Mouse (Mus musculus) spleen, adult 10 weeks (tissue): ENCODE data around the gene Olfr107. TPM values are rescaled to one million over a fixed set of nuclear protein-coding genes. Genes with fewer than 3 reads are reported as not detected.

Source experiments
- polyA plus RNA-seq: library from polyadenylated mRNA; stranded (reverse); fragments of 350-450 nt; fragmentation: Illumina TruSeq; extraction: RNeasy Lipid Tissue Mini Kit (QIAGEN cat#74804); gene quantifications from one replicate; pipeline ENCODE4 v1.2.3, GENCODE M21; 2015; ENCODE audit warnings: low replicate concordance; ENCODE audit not compliant: insufficient read depth

Olfr107 gene
- not detected for polyA plus RNA-seq

DNA sequence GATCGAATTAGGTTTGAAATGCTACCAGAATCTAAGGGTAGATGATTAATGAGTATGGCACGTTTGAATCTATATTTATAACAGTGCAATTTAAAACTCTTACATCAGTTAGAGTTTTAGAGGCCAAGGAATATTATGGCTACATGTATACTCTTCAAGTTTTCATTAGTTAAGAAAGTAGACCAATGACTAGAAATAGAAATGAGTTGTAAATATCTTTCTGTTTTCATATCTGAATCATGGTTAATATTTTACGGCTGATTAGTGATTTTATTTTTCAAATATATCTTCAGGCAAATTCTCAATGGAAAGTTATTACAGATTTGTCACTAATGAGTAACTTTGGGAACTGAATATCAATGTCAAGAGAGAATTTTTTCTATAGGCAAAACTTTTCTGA lies at the start of gene Olfr107:
Gene Olfr107, plus strand, starts transcription at position 301 of the 400 bp plus-strand sequence.

DNA sequence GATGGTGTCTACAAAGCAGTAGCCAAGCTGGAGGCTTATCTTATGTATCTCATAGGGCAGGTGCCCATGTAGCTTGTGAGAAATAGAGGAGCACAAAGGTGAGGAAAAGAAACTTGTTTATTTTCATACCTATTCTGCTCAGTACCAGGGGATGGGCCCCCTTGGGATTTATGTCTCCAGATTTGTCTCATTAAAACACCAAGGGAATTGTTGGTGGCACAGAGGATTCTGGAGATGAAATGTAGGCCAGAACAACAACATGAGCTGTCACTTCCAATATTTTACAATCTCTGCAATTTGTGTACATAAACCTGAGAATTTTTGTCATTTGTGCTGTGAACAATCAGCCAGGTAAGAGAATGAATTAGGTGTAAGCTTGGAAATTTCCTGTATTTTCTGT lies 39.7 kb upstream of the Olfr107 start, which contains the start of gene Olfr104-ps:
Gene Olfr104-ps, plus strand, starts transcription at position 301 of the 400 bp plus-strand sequence.

DNA sequence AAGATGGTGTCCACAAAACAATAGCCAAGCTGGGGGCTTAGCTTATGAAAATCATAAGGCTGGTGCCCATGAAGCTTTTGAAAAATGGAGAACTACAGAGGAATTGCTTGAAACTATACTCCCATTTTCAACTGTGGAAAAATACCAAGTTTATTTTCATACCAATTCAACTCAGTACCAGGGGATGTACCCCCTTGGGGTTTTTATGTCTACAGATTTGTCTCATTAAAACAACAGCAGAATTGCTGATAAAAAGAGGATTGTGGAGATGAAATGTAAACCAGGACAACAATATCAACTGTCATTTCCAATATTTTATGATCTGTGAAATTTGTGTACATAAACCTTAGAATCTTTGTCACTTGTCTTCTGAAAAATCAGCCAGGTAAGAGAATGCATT lies 20.3 kb upstream of the Olfr107 start, which contains the start of gene Olfr105-ps:
Gene Olfr105-ps, plus strand, starts transcription at position 301 of the 400 bp plus-strand sequence.

DNA sequence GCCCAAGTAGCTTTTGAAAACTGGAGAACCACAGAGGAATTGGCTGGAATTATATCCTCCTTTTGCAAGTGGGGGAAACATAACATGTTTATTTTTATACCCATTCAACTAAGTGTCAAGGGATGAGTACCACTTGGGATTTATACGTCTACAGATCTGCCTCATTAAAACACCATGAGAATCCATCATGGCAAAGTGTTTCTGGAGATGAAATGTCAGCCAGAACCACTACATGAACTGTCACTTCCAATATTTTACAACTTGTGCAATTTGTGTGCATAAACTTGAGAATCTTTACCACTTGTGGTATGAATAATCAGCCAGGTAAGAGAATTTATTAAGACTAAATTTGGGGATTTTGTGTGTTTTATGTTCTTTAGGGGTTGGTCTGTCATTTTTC lies 8.9 kb upstream of the Olfr107 start, which contains the start of gene Olfr106-ps:
Gene Olfr106-ps, plus strand, starts transcription at position 301 of the 400 bp plus-strand sequence.

DNA sequence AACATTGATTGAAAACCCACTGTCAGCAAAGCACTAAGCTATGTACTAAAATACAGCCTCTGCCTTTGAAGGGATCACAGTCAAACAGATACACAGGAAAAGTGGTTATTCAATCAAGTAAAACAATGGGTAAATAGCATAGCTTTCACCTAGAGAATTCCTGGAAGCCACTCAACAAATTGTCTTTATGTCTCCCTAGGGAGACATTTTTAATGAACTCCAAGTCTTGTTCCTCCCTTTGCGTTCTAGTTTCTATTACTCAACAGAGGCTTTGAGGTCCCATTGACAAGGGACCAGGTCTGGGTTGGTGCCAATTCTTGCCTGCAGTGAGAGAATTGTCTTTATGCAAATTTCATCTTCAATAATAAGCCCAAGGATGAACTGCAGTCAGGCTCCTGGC lies 46.2 kb downstream of the Olfr107 start, which contains the start of gene Olfr108:
Gene Olfr108, plus strand, starts transcription at position 301 of the 400 bp plus-strand sequence.

Other genes with a start within 250 kb of the Olfr107 start
- not detected for gene Olfr93, start 237.7 kb upstream of the Olfr107 start, polyA plus RNA-seq
- 32.4 TPM for gene Ubd, start 205.3 kb upstream of the Olfr107 start, polyA plus RNA-seq
- not detected for gene Olfr94, start 198.2 kb upstream of the Olfr107 start, polyA plus RNA-seq
- not detected for gene Olfr95, start 186.1 kb upstream of the Olfr107 start, polyA plus RNA-seq
- gene Olfr96, start 179.1 kb upstream of the Olfr107 start, polyA plus RNA-seq = not detected
- not detected for gene Olfr97, start 161.9 kb upstream of the Olfr107 start, polyA plus RNA-seq
- not detected for gene Olfr98, start 135.5 kb upstream of the Olfr107 start, polyA plus RNA-seq
- gene H2-M3, start 129.0 kb upstream of the Olfr107 start, polyA plus RNA-seq = 58.2 TPM
- gene Olfr99, start 115.8 kb upstream of the Olfr107 start, polyA plus RNA-seq = not detected
- not detected for gene Olfr101, start 94.9 kb upstream of the Olfr107 start, polyA plus RNA-seq
- not detected for gene Olfr102, start 82.2 kb upstream of the Olfr107 start, polyA plus RNA-seq
- gene Olfr103, start 59.5 kb upstream of the Olfr107 start, polyA plus RNA-seq = not detected
- not detected for gene Olfr104-ps, start 39.6 kb upstream of the Olfr107 start, polyA plus RNA-seq
- gene Olfr105-ps, start 20.2 kb upstream of the Olfr107 start, polyA plus RNA-seq = not detected
- gene Olfr106-ps, start 8.8 kb upstream of the Olfr107 start, polyA plus RNA-seq = not detected
- not detected for gene Olfr108, start 46.3 kb downstream of the Olfr107 start, polyA plus RNA-seq
- not detected for gene Olfr109, start 59.7 kb downstream of the Olfr107 start, polyA plus RNA-seq
- gene H2-M2, start 84.3 kb downstream of the Olfr107 start, polyA plus RNA-seq = 16.8 TPM
- gene Olfr110, start 93.2 kb downstream of the Olfr107 start, polyA plus RNA-seq = 0.26 TPM
- gene Olfr111, start 108.8 kb downstream of the Olfr107 start, polyA plus RNA-seq = 0.72 TPM
- gene Olfr112, start 170.2 kb downstream of the Olfr107 start, polyA plus RNA-seq = not detected
- not detected for gene Olfr113, start 178.4 kb downstream of the Olfr107 start, polyA plus RNA-seq
- not detected for gene Olfr114, start 193.5 kb downstream of the Olfr107 start, polyA plus RNA-seq
- not detected for gene Olfr115, start 227.9 kb downstream of the Olfr107 start, polyA plus RNA-seq
- gene Olfr116, start 228.0 kb downstream of the Olfr107 start, polyA plus RNA-seq = not detected